Mouse (Mus musculus) intestine, postnatal 0 days (tissue): ENCODE results near the gene Adamts18. TPM values are rescaled to one million over a fixed set of nuclear protein-coding genes. Genes with fewer than 3 reads are reported as not detected.

Experiments used
- ATAC-seq: fragments of 200-750 bp; cut with Nextera tagmentation; 2 replicates; pipeline ENCODE4 v1.8.0; 2017; ENCODE audit warnings: mild to moderate bottlenecking, moderate TSS enrichment, moderate library complexity
- H3K27ac ChIP-seq: fragments of 300-500 bp; sonication (generic); 2 replicates; pipeline ENCODE4 v1.5.1; 2014; ENCODE audit warnings: mild to moderate bottlenecking, low read depth, low read length, moderate library complexity
- H3K27me3 ChIP-seq: fragments of 300-500 bp; sonication (generic); replicated peaks from 2 replicates; pipeline ENCODE4 v1.6.1; 2014; ENCODE audit warnings: low read length, mixed read lengths; ENCODE audit not compliant: control insufficient read depth, insufficient read depth
- H3K36me3 ChIP-seq: fragments of 300-500 bp; sonication (generic); 2 replicates; pipeline ENCODE4 v1.6.1; 2014; ENCODE audit warnings: mild to moderate bottlenecking, moderate library complexity; ENCODE audit not compliant: control insufficient read depth, insufficient read depth
- H3K4me1 ChIP-seq: fragments of 300-500 bp; sonication (generic); replicated peaks from 2 replicates; pipeline ENCODE4 v1.6.1; 2014; ENCODE audit warnings: antibody characterized with exemption, low read length, mixed read lengths; ENCODE audit not compliant: control insufficient read depth, insufficient read depth
- H3K4me2 ChIP-seq: fragments of 300-500 bp; sonication (generic); replicated peaks from 2 replicates; pipeline ENCODE4 v1.6.1; 2014; ENCODE audit warnings: low read depth, mild to moderate bottlenecking, moderate library complexity
- H3K4me3 ChIP-seq: fragments of 300-500 bp; sonication (generic); 2 replicates; pipeline ENCODE4 v1.5.1; 2014; ENCODE audit warnings: low read depth, low read length
- H3K9ac ChIP-seq: fragments of 300-500 bp; sonication (generic); 2 replicates; pipeline ENCODE4 v1.6.1; 2014; ENCODE audit warnings: mild to moderate bottlenecking, low read depth, low read length
- H3K9me3 ChIP-seq: fragments of 300-500 bp; sonication (generic); 2 replicates; pipeline ENCODE4 v1.6.1; 2016; ENCODE audit warnings: mixed run types; ENCODE audit not compliant: control insufficient read depth
- CTCF ChIP-seq: sonication (generic); IDR thresholded peaks from 2 replicates; pipeline ENCODE4 v1.5.1; 2016; ENCODE audit warnings: low read depth, mild to moderate bottlenecking, control low read depth, antibody characterized with exemption, moderate library complexity
- WGBS: fragments of 180-500 bp; shearing (Covaris S2); extraction: QIAGEN DNeasy Blood & Tissue Kit; methylation state at CpG from one replicate; pipeline ENCODE4 v1.1.7; 2014; 5-methylcytosine and 5-hydroxymethylcytosine counted together
- polyA plus RNA-seq: library from polyadenylated mRNA; unstranded; fragments of >200 nt; fragmentation: Nextera tagmentation; extraction: Ambion mirVana; gene quantifications from 2 replicates; pipeline ENCODE4 v1.2.1, GENCODE M21; 2015

Gene Adamts18
- polyA plus RNA-seq, result 0.17 TPM in 2 replicates

DNA sequence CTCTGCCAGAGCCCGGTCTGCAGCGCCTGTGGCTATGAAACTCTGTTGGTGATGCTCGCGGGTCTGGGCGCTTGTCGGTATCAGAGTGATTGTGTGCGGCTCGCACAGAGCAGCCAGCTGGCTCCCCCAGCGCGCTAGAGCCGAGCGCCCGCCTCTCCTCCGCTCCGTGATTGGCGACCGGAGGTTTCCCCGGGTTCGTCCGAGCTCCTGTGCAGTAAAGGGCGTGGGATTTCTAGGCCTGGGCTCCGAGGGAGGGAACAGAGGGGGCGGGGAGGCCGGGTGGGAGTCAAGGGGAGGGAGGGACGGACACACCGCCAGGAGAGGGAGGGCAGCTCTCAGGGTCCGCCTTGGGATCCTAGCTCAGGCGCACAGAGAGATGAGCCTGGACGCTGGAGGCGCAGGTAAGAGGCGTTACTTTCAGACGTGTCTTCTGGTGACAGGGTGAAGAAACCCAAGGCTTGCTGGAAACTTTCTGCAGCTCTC, at the start of gene Adamts18:
Gene Adamts18 (minus strand): TSS at position 86 of the 483 bp plus-strand sequence.
- peak within 1 kb of the TSS; percentile 33 for H3K4me3 ChIP-seq
- H3K36me3 ChIP-seq, result no peaks in the 10 kb centered on the region
- H3K27me3 ChIP-seq, result peaks cover 22% of the 10 kb centered on the region
- H3K9me3 ChIP-seq, result no peaks in the 10 kb centered on the region
- under 1% methylated on average over 31 of the region's 32 CpGs for WGBS
- H3K27ac ChIP-seq, result no peak within 1 kb of the TSS
- no peaks in the 10 kb centered on the region for H3K4me1 ChIP-seq
- TF ChIP-seq CTCF, result no peak
- no peak within 1 kb of the TSS for H3K9ac ChIP-seq
- ATAC-seq, result no peak
- peak within 1 kb of the TSS; percentile 71 for H3K4me2 ChIP-seq

DNA sequence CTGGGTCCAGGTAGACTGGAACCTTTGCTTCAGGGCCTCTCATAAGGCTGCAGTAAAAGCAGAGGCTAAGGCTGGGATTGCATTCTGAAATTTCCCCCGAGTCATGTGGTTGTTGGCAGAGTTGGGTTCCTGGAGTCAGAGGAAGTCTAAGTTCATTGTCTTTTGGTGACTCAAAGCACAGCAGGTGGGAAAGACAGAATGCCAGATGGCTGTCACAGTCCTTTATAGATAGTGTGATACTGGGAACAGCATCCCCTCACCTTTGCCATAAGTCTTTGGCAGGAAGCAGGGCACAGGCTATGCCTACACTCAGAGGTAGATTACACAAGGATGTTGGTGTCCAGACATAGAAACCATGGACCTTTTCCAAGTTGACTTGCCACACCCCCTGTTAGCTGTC, 47.9 kb upstream of the Adamts18 start:
- WGBS, result 90% methylated on average over 1 of the region's 1 CpGs
- Histone ChIP-seq H3K4me1 (no peaks in the 10 kb centered on the region), H3K27ac (no peak overlapping the region), H3K4me2 (no peak overlapping the region), H3K36me3 (no peaks in the 10 kb centered on the region), H3K4me3 (no peak overlapping the region), H3K27me3 (no peaks in the 10 kb centered on the region), H3K9ac (no peak overlapping the region), H3K9me3 (no peaks in the 10 kb centered on the region)
- ATAC-seq, result no peak
- TF ChIP-seq CTCF, result no peak

DNA sequence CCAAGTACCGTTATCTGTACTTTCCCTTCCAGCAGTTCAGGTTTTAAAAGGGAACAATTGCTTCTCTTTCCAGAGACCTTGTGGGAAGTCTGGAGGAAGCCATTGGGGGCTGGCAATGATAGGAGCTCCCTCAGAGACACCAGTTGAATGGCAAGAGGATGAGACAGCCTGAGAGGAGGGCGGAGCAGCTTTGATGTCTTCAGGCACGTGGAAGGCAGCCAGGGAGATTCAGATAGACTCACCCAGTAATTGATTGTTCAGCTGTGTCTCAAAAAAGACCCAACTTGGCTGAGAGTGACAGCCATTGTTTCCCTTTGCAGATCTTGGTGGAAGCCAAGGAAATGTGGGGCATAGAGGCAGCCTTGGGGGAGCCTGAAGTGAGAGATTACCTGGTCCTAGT, 42.8 kb upstream of the Adamts18 start:
- Histone ChIP-seq H3K27me3 (no peaks in the 10 kb centered on the region), H3K4me2 (no peak overlapping the region), H3K36me3 (no peaks in the 10 kb centered on the region), H3K27ac (no peak overlapping the region), H3K9me3 (no peaks in the 10 kb centered on the region), H3K4me3 (no peak overlapping the region), H3K9ac (no peak overlapping the region), H3K4me1 (no peaks in the 10 kb centered on the region)
- no peak for ATAC-seq
- TF ChIP-seq CTCF, result no peak
- 41% methylated on average over 3 of the region's 3 CpGs for whole genome bisulfite sequencing

DNA sequence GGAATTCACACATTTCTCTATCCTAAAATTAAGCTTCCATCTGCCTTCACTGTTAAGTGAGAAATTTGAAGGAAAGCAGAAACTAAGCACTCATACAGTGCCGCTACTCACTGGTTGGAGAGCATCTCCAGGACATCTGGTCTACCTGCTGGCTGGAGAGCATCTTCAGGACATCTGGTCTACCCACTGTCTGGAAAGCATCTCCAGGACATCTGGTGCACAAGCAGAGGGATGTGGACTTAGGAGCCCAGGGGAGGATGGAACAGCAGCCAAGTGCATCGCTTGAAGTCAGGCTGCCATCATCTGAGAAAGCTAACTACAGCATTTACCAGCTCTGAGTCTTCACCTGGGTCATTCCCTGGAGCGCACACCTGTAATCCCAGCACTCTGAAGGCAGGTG, 38.0 kb upstream of the Adamts18 start:
- H3K9ac ChIP-seq, result no peak overlapping the region
- H3K4me3 ChIP-seq, result no peak overlapping the region
- no peaks in the 10 kb centered on the region for H3K36me3 ChIP-seq
- no peak for TF ChIP-seq CTCF
- no peaks in the 10 kb centered on the region for H3K9me3 ChIP-seq
- no peak overlapping the region for H3K4me2 ChIP-seq
- H3K4me1 ChIP-seq, result no peaks in the 10 kb centered on the region
- no peak overlapping the region for H3K27ac ChIP-seq
- WGBS, result 94% methylated on average over 3 of the region's 3 CpGs
- no peaks in the 10 kb centered on the region for H3K27me3 ChIP-seq
- no peak for ATAC-seq

DNA sequence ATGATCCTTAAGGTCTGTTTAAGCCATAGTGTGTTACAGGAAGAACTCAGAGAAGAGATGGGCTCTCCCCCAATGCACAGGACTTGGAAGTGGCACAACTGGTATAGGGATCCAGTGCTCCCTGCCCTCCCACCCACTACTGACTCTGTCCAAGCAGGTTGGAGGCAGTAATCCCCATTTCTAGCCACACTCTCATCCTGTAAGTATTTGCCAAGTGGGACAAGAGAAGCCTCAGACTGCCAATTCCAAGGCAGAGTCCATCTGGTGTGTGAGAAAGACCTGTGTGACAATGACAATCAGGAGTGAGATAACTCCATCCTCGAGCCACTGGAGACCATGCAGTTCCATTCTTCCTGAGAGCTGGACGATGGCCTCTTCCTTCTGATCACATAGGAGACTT, 36.6 kb upstream of the Adamts18 start:
- Histone ChIP-seq H3K4me3 (no peak overlapping the region), H3K4me2 (no peak overlapping the region), H3K27me3 (no peaks in the 10 kb centered on the region), H3K27ac (no peak overlapping the region), H3K9me3 (no peaks in the 10 kb centered on the region), H3K36me3 (no peaks in the 10 kb centered on the region), H3K4me1 (no peaks in the 10 kb centered on the region), H3K9ac (no peak overlapping the region)
- no peak for TF ChIP-seq CTCF
- ATAC-seq, result no peak
- 60% methylated on average over 2 of the region's 2 CpGs for WGBS

DNA sequence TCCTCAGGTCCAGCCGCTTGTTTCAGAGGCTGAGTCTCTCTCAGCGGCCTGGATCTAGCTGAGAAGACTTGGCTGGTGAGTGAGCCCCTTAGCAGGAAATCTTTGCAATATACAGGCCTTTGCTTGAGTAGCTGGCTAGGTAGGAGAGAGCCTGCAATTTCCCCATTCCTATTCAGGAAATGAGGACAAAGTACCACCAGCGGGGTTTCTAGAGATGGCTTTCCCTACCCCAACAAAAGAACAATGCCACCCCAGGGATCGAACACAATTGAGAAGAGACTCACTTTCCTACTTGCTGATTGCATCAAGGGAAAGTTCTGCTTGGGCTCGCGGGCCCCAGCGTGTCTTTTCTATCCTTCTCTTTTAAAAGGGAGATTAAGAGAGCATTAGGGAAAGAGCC, 35.5 kb upstream of the Adamts18 start:
- Histone ChIP-seq H3K27me3 (no peaks in the 10 kb centered on the region), H3K9ac (no peak overlapping the region), H3K9me3 (no peaks in the 10 kb centered on the region), H3K27ac (no peak overlapping the region), H3K4me2 (no peak overlapping the region), H3K4me3 (no peak overlapping the region), H3K4me1 (no peaks in the 10 kb centered on the region), H3K36me3 (no peaks in the 10 kb centered on the region)
- ATAC-seq, result no peak
- WGBS, result 45% methylated on average over 7 of the region's 7 CpGs
- TF ChIP-seq CTCF, result no peak

DNA sequence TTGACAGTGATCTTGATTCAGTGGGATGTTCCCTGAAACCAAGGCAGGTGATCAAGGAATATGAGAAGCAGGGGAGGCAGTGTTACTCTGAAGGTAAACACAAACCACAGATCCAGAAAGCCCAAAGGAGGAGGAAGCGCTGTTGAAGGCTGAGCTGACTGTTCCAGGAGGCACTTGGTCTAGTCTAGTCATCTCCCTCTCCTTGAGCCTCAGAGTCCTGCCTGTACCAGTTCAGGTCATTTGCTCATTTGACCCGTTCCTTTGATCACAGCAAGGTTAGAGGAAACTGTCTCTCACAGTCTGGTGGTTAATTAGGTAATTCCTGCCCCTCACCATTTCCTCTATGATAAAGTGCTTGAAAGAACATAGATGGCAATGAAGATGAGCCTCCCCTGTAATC, 34.0 kb upstream of the Adamts18 start:
- H3K4me2 ChIP-seq, result no peak overlapping the region
- no peak for ATAC-seq
- no peak overlapping the region for H3K4me3 ChIP-seq
- H3K36me3 ChIP-seq, result no peaks in the 10 kb centered on the region
- H3K27me3 ChIP-seq, result no peaks in the 10 kb centered on the region
- 69% methylated on average over 2 of the region's 2 CpGs for WGBS
- no peak overlapping the region for H3K27ac ChIP-seq
- H3K9ac ChIP-seq, result no peak overlapping the region
- H3K9me3 ChIP-seq, result no peaks in the 10 kb centered on the region
- H3K4me1 ChIP-seq, result no peaks in the 10 kb centered on the region
- no peak for TF ChIP-seq CTCF
